Mouse (Mus musculus): ENCODE data around the gene Mpeg1.

The Mpeg1 gene

GRCm38 (mm10) chr19:12460282-12461249, at the start of gene Mpeg1:
Mpeg1 (plus strand) TSS chr19:12460779.
- DNase-seq, result no peak

GRCm38 (mm10) chr19:12413737-12414136, 46.8 kb upstream of the Mpeg1 start:
- no peak for DNase-seq

- DNase-seq, result peak; percentile 19 to 30
Measured at GRCm38 (mm10) chr19:12417361-12417760, 43.2 kb upstream of the Mpeg1 start, which contains the start of gene Olfr1441. Olfr1441 (plus strand) TSS chr19:12417433.

GRCm38 (mm10) chr19:12418312-12418711, 42.3 kb upstream of the Mpeg1 start:
- no peak for DNase-seq

GRCm38 (mm10) chr19:12420555-12420954, 40.0 kb upstream of the Mpeg1 start:
- no peak for DNase-seq

- no peak for DNase-seq
Measured at GRCm38 (mm10) chr19:12421680-12422079, 38.9 kb upstream of the Mpeg1 start.

DNA sequence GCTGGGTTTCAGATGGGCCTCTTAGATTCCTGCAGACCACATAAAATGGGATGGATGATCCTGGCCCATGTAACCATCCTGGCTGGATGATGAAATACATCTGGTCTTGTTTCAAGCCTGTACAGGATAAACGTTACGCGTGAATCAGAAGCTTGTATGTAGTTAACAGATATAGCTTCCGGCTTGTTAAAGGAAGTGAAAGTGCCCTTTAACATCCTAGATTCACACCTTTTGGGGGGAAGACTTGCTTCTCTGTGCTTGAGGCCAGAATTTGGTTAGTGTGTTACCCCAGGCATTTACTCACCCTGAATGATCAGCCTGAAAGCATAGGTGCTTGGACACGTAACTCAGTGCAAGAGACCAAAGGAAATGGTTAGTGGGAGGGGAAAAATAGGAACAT, 33.5 kb upstream of the Mpeg1 start:
- DNase-seq, result no peak

GRCm38 (mm10) chr19:12427605-12428004, 33.0 kb upstream of the Mpeg1 start, which contains the start of gene Pfpl:
Pfpl (plus strand) TSS chr19:12427905.
- no peak for DNase-seq

GRCm38 (mm10) chr19:12433033-12433432, 27.5 kb upstream of the Mpeg1 start:
- peak; percentile 26 to 28 for DNase-seq

- no peak for DNase-seq
Measured at GRCm38 (mm10) chr19:12435011-12435416, 25.6 kb upstream of the Mpeg1 start.

DNA sequence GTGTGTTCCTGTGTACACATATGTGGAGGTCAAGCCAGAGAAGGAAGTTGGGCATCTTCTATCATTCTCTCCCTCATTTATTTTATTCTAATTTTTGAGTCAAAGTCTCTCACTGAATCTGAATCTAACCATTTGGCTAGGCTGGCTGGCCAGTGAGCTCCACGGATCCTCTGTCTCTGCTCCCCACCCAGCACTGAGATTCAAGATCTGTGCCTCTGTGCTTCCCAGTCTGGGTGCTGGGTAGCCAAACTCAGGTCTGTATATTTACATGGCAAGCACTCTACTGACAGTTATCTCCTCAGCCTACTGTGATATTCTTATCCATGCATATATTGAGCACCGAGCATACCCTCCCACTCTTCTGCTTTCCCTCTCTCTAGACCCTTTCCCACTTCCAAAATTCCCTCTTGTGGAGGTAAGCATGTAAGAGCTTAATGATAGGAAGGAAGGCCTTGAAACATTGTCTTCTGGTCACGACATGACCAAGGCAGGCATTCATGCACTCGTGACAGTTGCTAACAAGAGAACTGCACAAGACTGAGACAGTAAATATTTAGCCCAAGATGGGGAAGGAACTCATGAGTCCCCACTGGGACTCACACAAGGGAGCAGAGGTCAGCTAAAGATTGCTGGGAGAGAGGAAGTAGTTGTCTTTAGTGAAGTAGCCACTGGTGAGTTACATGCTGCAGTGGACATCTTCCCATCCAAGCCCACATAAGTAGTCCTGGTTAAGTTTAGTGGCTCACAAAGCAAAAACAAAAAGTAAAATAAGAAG, 24.6 kb upstream of the Mpeg1 start:
- no peak for DNase-seq

DNA sequence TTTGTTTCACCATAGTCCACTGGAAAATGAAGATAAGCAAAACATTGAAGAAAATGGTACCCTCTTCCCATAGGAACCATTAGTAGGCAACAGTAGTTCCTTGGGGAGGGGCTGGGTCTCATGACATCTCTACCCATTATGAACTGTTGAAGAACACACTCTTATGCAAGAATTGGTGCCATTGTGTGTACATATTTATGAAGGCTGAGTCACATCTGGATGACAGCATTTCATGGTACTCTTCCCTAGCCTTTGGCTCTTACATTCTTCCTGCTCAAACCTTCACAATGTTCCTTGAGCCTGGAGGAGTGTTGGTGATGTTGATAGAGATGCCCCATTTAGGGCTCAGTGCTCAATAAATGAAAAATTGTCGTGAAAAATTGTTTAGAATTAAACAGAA, 21.0 kb upstream of the Mpeg1 start:
- no peak for DNase-seq

GRCm38 (mm10) chr19:12440103-12440725, 20.4 kb upstream of the Mpeg1 start:
- DNase-seq, result no peak

DNA sequence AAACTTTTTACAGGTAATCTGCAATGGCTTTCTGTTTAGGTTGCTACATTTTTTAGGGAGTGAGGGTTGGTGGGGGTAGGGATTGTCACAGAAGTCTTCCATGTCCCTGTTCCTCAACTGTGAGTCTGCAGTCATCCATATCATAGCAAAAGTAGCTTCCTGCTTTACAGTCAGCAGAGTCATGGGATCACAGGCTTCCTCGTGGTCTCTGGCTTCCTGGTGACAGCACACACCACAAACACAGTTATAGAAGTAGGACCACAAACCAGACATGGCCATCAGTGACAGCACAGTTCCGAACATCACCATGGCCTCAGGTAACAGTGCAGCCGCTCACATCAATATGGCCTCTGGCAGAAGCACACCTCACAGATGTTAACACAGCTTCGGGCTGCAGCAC, 18.0 kb upstream of the Mpeg1 start:
- DNase-seq, result no peak

- DNase-seq, result no peak
Measured at GRCm38 (mm10) chr19:12445014-12445413, 15.6 kb upstream of the Mpeg1 start.

- no peak for DNase-seq
Measured at GRCm38 (mm10) chr19:12457401-12458066, 3.0 kb upstream of the Mpeg1 start.

- DNase-seq, result no peak
Measured at GRCm38 (mm10) chr19:12459516-12459915, 1.1 kb upstream of the Mpeg1 start.

DNA sequence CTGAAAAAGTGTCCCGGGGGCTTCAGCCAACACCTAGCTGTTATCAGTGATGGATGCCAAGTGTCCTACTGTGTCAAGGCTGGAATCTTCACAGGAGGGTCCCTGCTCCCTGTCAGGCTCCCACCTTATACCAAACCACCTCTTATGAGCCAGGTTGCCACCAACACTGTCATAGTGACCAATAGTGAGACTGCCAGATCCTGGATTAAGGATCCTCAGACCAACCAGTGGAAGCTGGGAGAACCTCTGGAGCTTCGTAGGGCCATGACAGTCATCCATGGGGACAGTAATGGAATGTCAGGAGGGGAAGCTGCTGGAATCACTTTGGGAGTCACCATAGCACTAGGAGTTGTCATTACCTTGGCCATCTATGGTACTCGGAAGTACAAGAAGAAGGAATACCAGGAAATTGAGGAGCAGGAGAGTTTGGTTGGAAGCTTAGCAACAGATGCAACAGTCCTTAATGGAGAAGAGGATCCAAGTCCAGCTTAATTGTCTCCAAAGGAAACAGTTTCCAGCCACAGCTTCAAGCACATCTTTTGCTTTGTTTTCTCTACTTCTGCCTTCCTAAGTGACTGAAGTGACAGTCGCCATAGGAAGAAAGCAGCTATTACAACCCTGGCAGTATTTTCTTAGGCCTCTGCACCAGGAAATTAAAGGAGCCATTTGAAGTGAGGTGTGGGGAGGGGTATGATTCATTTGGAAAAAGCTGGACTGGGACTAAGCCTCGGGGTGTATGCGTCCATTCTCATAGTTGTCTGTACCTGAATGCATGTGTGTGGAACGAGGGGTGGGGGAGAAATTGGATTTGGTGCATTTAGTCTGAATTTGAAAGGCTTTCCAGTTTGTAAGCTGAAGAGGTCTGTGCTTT, 2.5 kb downstream of the Mpeg1 start:
- no peak for DNase-seq

DNA sequence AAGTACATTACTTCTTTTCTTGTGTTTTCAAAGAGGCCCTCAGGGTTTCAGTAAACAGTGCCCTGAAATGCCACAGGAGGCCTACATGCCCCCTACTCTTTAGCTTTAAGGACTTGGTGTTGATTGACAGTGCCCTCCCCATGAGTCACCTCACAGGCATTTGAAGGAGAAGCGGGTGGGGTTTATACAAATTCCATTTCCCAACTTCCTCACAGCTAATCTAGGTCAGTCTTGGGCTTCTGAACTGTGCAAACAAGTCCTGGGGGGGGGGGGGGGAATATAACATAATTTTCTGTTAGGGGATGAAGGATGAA, 3.1 kb downstream of the Mpeg1 start:
- no peak for DNase-seq

GRCm38 (mm10) chr19:12464127-12464526, 3.5 kb downstream of the Mpeg1 start:
- no peak for DNase-seq

- no peak for DNase-seq
Measured at GRCm38 (mm10) chr19:12464674-12465073, 4.1 kb downstream of the Mpeg1 start.

Measured in kidney, adult 8-10 months (tissue).